Mouse (Mus musculus) neural tube, embryonic 10.5 days (tissue): ENCODE data around the gene Adora1.

Source experiments
- DNase-seq: peaks from one replicate; pipeline ENCODE4 v3.0.0-alpha.2; 2017; ENCODE audit warnings: low spot score; ENCODE audit errors: extremely low spot score

Adora1 gene

GRCm38 (mm10) chr1:134194298-134195022, 40.8 kb downstream of the Adora1 start:
- no peak for DNase-seq

- no peak for DNase-seq
Observed at GRCm38 (mm10) chr1:134193674-134194197, 41.5 kb downstream of the Adora1 start.

GRCm38 (mm10) chr1:134193126-134193525, 42.1 kb downstream of the Adora1 start, which contains the start of gene Mybph:
Gene Mybph, plus strand, starts transcription at chr1:134193448.
- no peak for DNase-seq

- no peak for DNase-seq
Observed at GRCm38 (mm10) chr1:134192024-134192423, 43.2 kb downstream of the Adora1 start.

- DNase-seq = no peak
Observed at GRCm38 (mm10) chr1:134191192-134191591, 44.0 kb downstream of the Adora1 start.

- DNase-seq = no peak
Observed at GRCm38 (mm10) chr1:134188989-134189729, 46.1 kb downstream of the Adora1 start.

- DNase-seq = no peak
Observed at GRCm38 (mm10) chr1:134188217-134188616, 47.0 kb downstream of the Adora1 start.

GRCm38 (mm10) chr1:134184089-134184488, 51.1 kb downstream of the Adora1 start:
- no peak for DNase-seq

- no peak for DNase-seq
Observed at GRCm38 (mm10) chr1:134182025-134182424, 53.2 kb downstream of the Adora1 start, which contains the start of gene Chil1. Gene Chil1, plus strand, starts transcription at chr1:134182176.

GRCm38 (mm10) chr1:134177976-134178375, 57.3 kb downstream of the Adora1 start:
- no peak for DNase-seq

- no peak for DNase-seq
Observed at GRCm38 (mm10) chr1:134173081-134173480, 62.1 kb downstream of the Adora1 start.

GRCm38 (mm10) chr1:134168985-134169697, 66.1 kb downstream of the Adora1 start:
- no peak for DNase-seq

GRCm38 (mm10) chr1:134168567-134168966, 66.7 kb downstream of the Adora1 start:
- DNase-seq = no peak

- no peak for DNase-seq
Observed at GRCm38 (mm10) chr1:134167416-134168305, 67.6 kb downstream of the Adora1 start.

- no peak for DNase-seq
Observed at GRCm38 (mm10) chr1:134166547-134166946, 68.7 kb downstream of the Adora1 start.

GRCm38 (mm10) chr1:134164454-134164853, 70.8 kb downstream of the Adora1 start:
- DNase-seq = no peak

GRCm38 (mm10) chr1:134163476-134163875, 71.8 kb downstream of the Adora1 start:
- no peak for DNase-seq

GRCm38 (mm10) chr1:134162510-134163225, 72.6 kb downstream of the Adora1 start:
- no peak for DNase-seq

- DNase-seq = no peak
Observed at GRCm38 (mm10) chr1:134161399-134161798, 73.8 kb downstream of the Adora1 start.

GRCm38 (mm10) chr1:134160404-134160803, 74.8 kb downstream of the Adora1 start:
- DNase-seq = no peak
